Mouse (Mus musculus) layer of hippocampus, postnatal 10 days (tissue): ENCODE measurements around the gene Pomt1. TPM values are rescaled to one million over a fixed set of nuclear protein-coding genes. Genes with fewer than 3 reads are reported as not detected.

Experiments
- DNase-seq, 2 experiments: peaks; one replicate each; pipeline ENCODE4 v3.0.0; 2021; ENCODE audit warnings: low spot score in 2 of 2
- long read RNA-seq: library from polyadenylated mRNA; stranded (forward); transcript quantifications from one replicate; pipeline ENCODE4 v2.0.0, GENCODE M21; 2023
- total RNA-seq, 2 experiments: library from RNA; stranded (reverse); gene quantifications; 2 replicates each; pipeline ENCODE4 v1.2.3; 2021

Gene Pomt1
- 10 to 100 TPM; 28.2 to 28.5 TPM for total RNA-seq
- long read RNA-seq, partial matches to known transcripts = 0 of 1 reads
- long read RNA-seq, other reads (novel, unspliced or antisense) = 1 of 1 reads

DNA sequence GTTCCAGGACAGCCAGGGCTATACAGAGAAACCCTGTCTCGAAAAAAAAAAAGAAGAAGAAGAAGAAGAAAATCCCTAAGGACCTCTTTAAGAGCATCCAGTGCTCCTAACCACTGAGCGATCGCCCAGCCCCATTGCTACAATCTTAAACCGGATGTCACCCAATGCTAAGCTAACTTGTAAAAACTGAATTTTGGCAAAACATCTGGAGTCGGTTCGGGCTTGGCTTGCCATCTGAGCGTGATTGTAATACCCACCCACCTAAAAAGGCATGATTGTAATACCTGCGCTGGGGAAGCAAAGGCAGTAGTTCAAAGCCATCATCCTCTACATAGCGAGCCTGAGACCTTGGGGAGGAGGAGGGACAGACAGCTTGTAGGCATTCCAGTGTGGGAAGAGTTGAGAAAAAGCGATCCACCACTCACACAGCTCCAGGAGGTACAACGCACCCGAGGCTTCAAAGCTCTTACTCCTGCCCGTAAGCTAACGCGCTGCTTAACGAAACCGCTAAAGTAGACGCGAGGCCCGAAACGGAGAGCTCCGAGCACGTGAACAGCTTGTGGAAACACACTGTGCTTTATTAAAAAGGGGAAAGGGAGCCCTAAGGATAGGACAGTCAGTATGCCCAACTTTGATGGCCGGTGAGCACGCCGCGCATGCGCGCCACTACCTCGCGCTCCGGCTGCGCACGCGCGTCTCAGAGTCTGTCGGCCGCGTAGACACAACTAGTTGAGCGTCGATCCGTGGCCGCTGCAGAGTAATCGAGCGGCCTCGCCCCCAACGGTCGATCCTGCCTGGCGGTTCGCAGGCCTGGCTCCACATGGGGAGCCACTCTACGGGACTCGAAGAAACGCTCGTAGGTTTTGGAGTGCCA lies at the start of gene Pomt1:
TSS of gene Pomt1 (plus strand) at position 705 of the 874 bp plus-strand sequence.
- peak; percentile 89 to 94 for DNase-seq

DNA sequence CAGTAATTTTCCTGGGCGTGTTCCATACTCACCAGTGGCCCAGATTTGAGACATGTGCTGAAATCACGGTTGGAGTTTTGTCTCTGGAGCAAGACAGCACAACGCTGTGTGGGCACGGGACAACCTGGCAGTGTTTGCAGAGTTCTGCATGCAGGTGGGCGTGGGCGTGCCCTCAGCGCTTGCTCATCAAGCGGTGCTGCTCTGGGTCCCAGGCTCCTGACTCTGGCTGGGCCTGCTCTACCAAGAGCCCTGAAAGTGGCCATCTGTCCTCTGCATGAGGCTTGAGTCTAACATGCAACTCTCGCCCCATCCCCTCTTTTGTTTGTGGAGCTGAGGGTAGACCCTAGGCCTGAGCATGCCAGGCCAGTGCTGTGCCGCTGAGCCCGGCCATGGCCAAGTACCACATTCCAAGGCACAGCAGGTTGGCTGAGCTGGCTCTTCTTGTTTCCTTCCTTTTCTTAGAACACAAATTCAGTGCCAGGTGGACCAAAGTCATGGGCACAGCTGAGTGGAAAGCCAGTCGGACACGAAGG lies 49.3 kb upstream of the Pomt1 start:
- DNase-seq = peak; percentile 39 to 52

DNA sequence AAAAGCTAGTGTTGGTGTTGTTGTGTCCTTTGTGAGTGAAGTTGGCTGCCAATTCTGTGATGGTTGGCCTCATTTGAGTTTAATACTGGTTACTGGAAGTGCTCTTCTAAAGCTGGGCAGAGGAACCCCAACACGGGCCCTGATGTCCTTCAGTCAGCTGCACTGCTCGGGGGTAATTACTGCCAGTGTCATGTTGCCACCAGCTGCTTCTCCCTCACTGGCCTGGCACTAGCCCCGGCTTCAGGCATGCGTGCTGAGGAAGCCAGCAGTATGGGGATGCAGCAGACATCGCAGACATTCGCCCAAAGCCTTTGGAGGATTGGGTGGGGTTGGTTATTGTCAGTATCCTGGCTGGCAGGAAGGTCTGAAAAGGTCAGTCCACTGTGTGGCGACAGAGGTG lies 48.7 kb upstream of the Pomt1 start:
- DNase-seq = no peak

DNA sequence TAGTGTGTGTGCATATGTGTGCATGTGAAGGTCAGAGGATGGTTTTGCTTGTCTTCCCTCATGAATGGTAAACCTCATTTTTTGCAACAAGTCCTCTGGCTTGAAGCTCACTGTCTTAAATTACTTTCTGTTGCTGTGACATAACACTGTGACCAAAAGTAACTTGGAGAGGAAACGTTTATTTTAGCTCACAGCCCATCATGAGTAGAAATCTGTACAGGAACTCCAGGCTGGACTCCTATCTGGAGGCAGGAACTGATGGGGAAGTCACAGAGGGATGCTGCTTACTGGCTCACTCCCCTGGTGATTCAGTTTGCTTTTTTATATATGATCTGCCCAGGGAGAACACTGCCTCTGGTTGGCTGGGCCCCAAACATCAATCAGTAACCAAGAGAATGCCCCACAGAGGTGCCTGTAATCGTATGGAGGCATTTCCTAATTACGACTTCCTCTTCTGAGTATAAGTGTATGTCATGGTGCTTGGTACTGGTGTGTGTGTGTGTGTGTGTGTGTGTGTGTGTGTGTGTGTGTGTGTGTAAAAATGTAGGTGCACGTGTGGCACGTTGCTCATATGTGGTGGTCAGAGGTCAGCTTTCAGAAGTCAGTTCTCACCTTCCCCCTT lies 47.2 kb upstream of the Pomt1 start:
- no peak for DNase-seq

GRCm38 (mm10) chr2:32190620-32191019 lies 45.8 kb upstream of the Pomt1 start:
- no peak for DNase-seq

DNA sequence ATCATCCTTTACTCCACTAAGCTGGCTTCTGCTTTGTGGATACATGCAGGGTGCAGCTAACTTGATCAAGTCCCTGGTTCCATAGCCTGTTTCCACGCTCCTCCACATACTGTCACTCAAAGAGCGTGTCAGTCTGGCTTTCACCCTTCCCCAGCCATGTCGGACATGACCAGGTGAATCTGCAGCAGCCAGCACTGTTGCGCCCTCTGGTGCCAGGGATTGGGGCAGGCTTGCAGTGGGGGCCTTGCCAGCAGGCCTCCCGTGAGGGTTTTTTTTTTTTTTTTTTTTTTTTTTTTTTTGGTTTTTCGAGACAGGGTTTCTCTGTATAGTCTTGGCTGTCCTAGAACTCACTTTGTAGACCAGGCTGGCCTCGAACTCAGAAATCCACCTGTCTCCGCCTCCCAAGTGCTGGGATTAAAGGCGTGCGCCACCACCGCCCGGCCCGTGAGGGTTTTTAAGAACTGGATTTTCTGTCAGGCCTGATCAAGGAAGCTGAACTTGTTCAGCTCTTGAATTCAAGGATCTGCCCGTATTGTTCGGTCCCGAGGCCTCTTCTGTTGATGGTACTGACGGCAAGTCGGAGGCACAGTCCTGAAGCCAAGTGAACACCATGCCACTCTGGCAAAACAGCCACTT lies 44.4 kb upstream of the Pomt1 start:
- peak; percentile 48 to 60 for DNase-seq

DNA sequence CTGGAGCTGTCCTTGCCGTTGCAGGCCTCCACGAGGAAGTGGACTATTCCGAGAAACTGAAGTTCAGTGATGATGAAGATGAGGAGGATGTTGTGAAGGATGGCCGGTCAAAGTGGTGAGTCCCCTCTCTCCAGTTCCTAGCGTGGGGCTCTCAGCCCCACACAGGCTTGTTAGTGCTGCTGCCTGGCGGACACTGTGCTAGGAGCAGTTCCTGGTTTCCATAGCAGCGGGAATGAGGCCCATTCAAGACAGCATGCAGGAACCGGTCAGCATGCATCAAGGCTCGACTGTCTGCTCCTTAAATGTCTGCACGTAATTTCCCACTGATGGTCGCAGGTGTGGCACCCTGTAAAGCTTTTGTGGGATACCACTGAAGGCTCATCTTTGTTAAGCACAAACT lies 37.4 kb upstream of the Pomt1 start:
- DNase-seq = no peak

- no peak for DNase-seq
Measured at GRCm38 (mm10) chr2:32200033-32200432, 36.4 kb upstream of the Pomt1 start.

DNA sequence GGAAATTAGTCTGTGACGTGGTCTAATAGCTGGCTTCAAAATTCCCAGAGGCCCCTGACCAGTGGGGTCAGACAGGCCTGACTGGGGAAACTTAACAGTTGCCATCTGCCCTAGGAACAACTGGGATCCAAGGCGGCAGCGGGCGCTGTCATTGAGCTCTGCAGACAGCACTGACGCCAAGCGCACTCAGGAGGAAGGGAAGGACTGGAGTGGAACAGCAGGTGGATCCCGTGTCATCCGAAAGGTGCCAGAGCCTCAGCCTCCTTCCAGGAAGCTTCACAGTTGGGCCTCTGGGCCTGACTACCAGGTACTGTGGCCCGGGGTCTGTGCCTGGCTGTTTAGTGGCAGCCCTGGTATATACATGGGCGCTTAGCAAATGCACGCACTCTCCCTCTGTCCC lies 35.7 kb upstream of the Pomt1 start:
- DNase-seq = no peak

- DNase-seq = no peak
Measured at GRCm38 (mm10) chr2:32201527-32201926, 34.9 kb upstream of the Pomt1 start.

GRCm38 (mm10) chr2:32203853-32204252 lies 32.5 kb upstream of the Pomt1 start:
- no peak for DNase-seq

- no peak for DNase-seq
Measured at GRCm38 (mm10) chr2:32207682-32208081, 28.7 kb upstream of the Pomt1 start.

- DNase-seq = no peak
Measured at GRCm38 (mm10) chr2:32211689-32212088, 24.7 kb upstream of the Pomt1 start.

GRCm38 (mm10) chr2:32213000-32213399 lies 23.4 kb upstream of the Pomt1 start:
- DNase-seq = no peak

DNA sequence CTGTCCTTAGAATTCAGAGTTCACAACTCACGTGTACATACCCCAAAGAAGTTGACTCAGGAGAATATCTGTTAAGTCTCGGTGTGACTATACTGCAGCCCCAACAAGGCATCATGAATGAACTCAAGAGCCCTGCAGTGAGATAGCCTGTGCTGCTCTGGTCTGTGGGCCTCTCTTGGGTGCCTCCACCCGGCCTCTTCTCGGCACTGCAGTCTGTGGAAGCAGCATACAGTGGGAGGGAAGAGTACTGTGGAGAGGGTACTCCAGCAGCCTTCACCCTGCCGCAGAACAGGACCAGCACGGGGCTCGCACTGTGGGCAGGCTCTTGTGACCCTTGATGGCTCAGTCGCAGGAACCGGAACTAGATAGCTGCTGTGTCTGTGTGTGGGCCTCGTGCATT lies 20.8 kb upstream of the Pomt1 start:
- DNase-seq = no peak

GRCm38 (mm10) chr2:32216506-32216905 lies 19.9 kb upstream of the Pomt1 start:
- DNase-seq = no peak

DNA sequence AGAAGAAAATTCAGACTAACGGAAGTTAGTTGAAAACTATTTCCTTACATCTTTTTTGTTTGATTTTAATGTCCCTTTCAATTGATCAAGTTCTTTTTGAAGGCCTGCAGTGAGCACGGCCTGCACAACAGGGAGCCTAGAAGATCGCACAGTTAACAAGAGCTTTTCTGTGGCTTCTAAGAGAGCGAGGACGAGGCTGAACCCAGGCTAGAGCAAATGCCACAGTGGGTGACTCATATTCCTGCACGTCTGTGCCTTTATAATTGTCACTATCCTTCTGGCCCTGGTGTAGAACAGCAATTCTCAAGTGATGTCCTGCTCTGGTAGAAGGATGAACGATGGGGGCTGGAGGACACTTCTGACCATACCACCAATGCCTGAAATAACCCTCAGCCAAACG lies 18.7 kb upstream of the Pomt1 start:
- DNase-seq = no peak

DNA sequence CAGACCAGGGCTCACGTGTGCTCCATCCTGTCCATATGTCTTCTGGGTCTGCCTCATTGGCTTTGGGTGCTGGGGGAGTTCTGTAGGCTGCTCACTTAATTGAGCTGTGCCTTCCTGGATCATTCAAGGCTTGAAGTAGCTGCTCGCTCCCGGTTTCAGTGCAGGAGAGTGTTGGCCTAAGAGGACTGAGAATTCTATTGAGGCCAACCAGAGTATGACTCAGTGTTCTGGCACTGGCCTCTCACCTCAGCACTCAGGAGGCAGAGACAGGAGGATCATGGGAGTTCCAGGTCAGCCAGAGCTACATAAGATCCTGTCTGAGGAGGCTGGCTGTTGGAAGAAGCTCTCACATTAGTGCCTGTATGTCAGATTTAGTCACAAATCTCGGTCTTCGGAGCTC lies 18.3 kb upstream of the Pomt1 start:
- DNase-seq = no peak

DNA sequence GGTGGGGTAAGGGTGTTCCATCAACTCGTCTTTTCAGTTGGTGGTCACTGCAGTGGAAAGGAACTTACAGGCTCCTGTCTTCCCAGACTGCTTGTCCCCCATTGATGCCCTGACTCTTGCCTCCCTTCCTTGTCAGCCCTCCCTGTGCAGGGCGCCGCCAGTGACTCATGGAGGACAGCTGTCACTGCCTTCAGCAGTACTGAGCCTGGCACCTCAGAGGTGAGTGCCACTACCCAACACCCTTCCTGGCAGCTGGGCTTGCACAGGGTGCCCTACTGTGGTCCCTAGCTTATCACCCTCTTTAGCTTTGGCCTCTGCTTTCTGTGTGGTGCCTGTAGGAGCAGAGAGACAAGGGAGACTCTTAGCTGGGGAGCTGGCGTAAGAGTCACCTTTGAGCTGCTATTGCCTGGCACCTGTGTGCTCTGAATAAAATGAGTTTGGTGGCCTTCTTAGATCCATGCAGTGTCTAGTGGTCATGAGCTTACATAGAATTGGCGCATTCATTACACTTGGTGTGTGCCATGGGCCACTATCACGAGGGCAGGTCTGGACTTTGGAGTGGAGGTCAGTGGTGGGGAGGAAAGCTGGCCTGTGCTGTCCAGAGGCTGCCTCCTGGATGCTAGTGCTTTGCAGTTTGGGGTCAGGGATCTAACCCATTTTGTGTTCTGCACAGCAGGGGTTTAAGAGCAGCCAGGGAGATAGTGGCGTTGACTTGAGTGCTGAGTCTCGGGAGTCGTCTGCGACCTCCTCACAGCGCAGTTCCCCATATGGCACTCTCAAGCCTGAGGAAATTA lies 17.7 kb upstream of the Pomt1 start:
- no peak for DNase-seq

DNA sequence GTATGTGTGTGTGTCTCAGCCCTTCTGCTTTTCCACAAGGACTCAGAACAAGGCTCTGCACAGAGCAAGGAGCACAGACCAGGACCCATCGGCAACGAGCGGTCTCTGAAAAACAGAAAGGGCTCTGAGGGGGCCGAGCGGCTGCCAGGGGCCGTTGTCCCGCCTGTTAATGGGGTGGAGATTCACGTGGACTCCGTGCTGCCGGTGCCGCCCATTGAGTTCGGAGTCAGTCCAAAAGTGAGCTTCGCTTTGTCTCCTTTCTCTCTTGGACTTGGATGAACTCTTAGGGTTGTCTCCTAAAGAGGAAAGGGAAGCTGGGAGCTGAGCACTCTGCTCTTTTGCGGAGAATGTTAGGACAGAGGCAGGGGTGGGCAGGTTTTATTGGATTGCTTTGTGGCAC lies 16.9 kb upstream of the Pomt1 start:
- DNase-seq = no peak

GRCm38 (mm10) chr2:32220021-32220420 lies 16.4 kb upstream of the Pomt1 start:
- DNase-seq = no peak
